Mouse (Mus musculus): ENCODE results near the gene Orc4.
"Not testable (repeated sequence)": the region's sequence is repeated elsewhere in the genome, so short reads cannot be mapped to it uniquely, and the experiment has no call there.

Orc4 gene

GRCm38 (mm10) chr2:48950252-48950315 is at the start of gene Orc4:
TSS of gene Orc4 (minus strand) at chr2:48950277.
- in situ Hi-C loops (cut with MboI, MseI), result no loop called here

DNA sequence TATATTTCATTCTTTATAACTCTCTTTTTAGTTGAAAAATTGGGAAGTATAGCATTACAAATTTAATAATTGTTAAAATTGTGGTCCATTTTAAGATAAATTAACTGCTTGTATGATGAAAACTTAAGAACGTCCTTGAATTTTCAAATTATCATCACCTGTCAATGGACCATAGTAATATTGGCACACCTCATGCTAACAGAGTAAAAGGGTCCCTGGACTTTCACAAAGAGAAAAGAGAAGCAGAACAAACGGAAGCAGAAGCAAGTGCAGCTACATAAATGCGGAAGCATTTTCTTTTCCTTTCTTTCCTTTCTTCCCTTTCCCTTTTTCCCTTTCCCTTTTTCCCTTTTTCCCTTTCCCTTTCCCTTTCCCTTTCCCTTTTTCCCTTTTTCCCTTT is 40.2 kb upstream of the Orc4 start:
- in situ Hi-C loops (cut with MboI, MseI), result no loop called here

DNA sequence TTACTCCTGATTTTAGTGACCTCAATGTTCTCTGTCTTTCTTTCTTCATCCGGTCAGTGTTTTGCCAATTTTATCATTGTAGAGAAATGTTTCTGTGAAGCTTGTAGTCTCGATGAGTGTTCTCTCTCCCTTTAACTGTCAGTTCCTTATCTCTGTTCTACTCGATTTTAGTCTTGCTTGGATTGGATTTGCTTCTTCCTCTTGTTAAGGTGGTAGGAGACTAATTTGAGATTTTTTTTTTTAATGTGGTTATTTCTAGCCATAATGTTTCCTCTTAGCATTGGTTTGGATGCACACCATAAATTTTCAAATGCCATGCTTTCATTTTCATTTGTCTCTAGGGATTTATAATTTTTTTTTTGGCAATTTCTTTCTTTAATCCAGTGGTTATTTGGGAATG is 28.8 kb upstream of the Orc4 start:
- in situ Hi-C loops (cut with MboI, MseI), result no loop called here

- in situ Hi-C loops (cut with MboI, MseI), result no loop called here
Observed at GRCm38 (mm10) chr2:48956591-48956990, 6.5 kb upstream of the Orc4 start.

DNA sequence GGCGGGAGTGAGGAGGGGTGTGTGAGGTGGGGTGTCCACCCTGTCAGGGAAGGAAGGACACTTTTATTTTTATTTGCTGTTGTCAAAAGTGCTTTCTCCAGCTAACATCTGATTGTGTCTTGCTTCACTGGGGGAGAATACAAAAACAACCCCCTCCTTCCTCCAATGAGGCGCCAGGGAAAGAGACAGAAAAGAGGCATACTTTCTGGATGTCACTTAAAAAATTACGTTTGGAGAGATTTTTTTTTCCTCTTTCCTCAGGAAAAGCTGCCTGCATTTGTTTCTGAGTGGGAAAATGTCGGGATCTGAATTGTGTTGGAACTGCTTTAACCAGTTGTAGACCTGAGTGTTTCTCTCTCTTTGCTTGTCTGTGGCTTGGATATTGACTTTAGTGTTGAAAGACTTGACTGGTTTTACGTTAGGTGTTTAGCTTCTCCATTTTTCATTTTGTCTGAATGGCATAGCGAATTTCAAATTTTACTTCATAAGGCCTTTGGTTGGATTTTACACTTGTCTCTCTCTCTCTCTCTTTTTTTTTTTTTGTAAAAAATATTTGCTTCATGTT is 321 bp upstream of the Orc4 start:
- in situ Hi-C loops (cut with MboI, MseI), result no loop called here

DNA sequence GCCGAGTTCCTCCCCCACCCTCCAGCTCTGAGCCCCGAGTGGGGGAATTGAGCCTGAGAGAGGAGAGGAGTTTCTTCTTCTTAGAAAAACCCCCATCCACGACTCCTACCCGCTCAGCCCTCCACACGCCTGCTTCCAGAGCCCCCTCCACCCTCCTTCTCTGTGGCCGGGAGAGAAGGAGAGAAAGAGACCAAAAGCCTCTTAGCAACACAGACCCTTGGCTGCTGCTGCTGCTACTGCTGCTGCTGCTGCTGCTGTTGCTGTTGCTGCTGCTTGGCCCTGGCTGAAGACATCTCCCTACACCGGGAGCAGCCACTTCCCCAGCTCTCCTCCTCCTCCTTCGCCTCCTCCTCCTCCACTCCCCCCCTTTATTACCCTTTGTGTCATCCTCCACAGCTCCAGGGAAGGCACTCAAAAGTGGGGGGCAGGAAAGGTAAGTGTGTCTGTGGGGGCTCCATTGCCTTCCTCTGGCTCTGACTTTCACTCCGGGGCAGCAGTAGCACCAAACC is 280 bp downstream of the Orc4 start:
- in situ Hi-C loops (cut with MboI, MseI), result no loop called here

DNA sequence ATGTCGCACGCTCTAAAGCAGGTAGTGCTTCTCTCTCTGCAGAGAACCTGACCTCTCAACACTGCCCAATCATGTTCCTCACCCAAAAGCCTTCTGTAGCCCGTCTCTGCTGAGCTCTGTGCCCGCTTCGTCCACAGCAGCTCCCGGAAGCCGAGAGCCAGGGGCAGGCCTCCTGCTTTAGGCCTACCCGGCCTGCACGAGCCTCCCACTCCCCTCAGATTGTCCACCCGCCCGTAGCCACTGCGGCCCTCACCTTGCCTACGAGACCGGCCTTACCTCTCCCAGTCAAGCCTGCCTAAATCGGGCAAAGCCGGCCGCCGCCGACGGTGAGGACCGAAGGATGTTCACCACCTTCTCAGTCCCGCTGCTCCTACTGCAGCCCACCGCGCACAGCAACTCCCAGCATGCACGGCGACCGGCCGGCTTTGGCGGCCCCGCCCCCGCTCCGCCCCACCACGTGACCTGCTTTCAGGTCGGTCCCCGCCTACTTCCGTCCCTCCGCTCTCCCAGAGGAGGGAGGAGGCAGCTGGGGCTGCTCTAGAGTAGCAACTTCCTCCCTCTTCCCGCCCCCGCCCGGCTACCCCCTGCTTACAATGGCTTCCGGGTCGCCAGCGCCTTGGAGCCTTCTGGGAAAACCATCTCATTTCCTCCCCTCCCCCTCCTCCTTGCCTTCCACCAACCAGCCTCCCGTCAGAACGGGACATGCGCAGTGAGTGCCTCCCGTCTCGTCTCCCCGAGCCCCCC is 1.1 kb downstream of the Orc4 start, which contains the start of gene Mbd5:
Mbd5 (plus strand) TSS at position 668 of the 744 bp plus-strand sequence.
- in situ Hi-C loops (cut with MboI, MseI), result no loop called here

GRCm38 (mm10) chr2:48947761-48948160 is 2.3 kb downstream of the Orc4 start:
- in situ Hi-C loops (cut with MboI, MseI), result no loop called here

DNA sequence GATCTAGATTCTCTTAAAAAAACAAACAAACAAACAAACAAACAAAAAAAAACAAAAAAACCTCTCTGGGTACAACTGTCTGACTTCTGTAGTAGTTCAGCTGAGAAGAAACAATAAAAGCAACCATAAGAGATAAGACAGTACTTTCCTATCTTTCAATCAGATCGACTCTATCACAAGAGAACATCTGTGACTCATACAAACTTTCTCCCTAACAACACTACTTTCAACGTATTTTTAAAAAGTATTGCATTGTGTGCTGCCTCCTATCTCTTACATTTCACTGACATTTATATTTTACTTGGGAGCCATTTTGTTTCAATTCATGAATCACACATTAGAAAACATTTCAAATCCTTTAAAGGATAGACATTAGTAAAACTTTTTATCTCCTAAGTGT is 15.0 kb downstream of the Orc4 start:
- in situ Hi-C loops (cut with MboI, MseI), result no loop called here

DNA sequence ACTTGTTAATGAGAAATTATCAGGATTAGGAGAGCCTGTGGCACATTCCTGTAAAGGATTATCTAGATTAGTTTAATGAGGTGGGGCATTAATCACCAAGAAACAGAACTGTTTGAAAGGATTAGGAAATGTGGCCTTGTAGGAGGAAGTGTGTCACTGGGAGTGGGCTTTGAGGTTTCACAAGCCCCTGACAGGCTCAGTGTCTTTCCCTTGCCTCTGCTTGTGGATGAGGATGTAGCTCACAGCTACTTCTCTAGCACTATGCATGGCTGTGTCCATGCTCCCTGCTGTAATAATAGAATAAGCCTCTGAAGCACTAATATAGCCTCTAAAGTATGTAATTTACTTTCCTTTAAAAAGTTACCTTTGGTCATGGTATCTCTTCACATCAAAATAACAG is 34.2 kb downstream of the Orc4 start:
- in situ Hi-C loops (cut with MboI, MseI), result loop anchor here (25.0 kb wide), 1 partner anchor 821 kb away; no protein-coding TSS in a partner anchor

DNA sequence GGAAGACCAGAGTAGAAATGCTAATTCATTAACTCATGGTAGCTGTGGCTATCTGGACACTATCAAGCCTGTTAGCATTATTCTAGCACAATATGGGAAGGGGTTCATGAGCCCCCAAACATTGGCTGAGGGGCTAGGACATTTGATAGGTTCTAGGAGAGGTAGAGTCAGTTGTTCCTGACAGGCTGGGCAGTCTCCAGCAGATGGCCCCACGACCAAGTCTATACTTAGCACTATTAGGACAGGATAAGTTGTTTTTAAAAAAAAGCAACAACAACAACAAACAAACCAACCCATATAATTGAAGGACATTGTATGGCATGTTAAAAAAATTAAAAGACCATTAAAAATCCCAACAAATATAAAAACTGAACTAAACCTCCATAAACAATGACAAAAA is 35.9 kb downstream of the Orc4 start:
- in situ Hi-C loops (cut with MboI, MseI), result loop anchor here (25.0 kb wide), 1 partner anchor 823 kb away; no protein-coding TSS in a partner anchor

GRCm38 (mm10) chr2:48908866-48909265 is 41.2 kb downstream of the Orc4 start:
- in situ Hi-C loops (cut with MboI, MseI), result loop anchor here (25.0 kb wide), 1 partner anchor 828 kb away; no protein-coding TSS in a partner anchor

DNA sequence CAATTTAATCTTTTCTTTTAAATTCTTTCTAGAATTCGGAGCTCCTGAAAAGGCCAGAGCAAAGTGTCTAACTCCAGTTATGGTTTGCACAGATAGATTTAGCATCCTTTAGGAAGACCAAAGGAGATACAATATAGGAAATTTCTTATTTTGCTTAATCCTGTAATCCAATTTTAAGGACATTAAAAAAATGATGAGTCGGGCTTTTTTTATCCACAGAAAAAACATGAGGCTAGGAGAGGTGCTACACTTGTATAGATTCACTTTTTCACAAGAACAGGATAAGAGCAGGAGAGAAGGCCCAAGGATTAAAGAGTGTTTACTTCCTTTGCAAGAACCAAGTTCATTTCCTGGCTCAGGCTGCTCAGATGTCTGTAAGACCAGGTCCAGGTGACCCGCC is 54.9 kb downstream of the Orc4 start:
- in situ Hi-C loops (cut with MboI, MseI), result loop anchor here (5.0 kb wide), 1 partner anchor 1413 kb away; no protein-coding TSS in a partner anchor

- in situ Hi-C loops (cut with MboI, MseI), result loop anchor here (5.0 kb wide), 1 partner anchor 884 kb away; no protein-coding TSS in a partner anchor
Observed at GRCm38 (mm10) chr2:48885945-48886344, 64.1 kb downstream of the Orc4 start.

GRCm38 (mm10) chr2:48868199-48868913 is 81.7 kb downstream of the Orc4 start:
- in situ Hi-C loops (cut with MboI, MseI), result no loop called here

- in situ Hi-C loops (cut with MboI, MseI), result not testable (repeated sequence)
Observed at GRCm38 (mm10) chr2:48865596-48865995, 84.5 kb downstream of the Orc4 start.

Measured in regulatory T cell (primary cell).